Mouse (Mus musculus): ENCODE results near the gene Hpse2. TPM values are rescaled to one million over a fixed set of nuclear protein-coding genes. Genes with fewer than 3 reads are reported as not detected.

The Hpse2 gene
- polyA plus RNA-seq, 1 experiment from 2014 or later, result 6.0 TPM

Other genes with a start within 250 kb of the Hpse2 start
- gene Cnnm1, start 52.1 kb upstream of the Hpse2 start, polyA plus RNA-seq (2016; fragmentation: Nextera tagmentation; extraction: Ambion mirVana), result 0.16 and 0.31 TPM in 2 replicates
- gene Got1, start 136.2 kb upstream of the Hpse2 start, polyA plus RNA-seq (2016; fragmentation: Nextera tagmentation; extraction: Ambion mirVana), result 55.4 and 57.9 TPM in 2 replicates
- 3.7 and 4.1 TPM in 2 replicates for gene Nkx2-3, start 224.0 kb upstream of the Hpse2 start, polyA plus RNA-seq (2016; fragmentation: Nextera tagmentation; extraction: Ambion mirVana)

All from embryonic facial prominence, embryonic 10.5 days (tissue).